Mouse (Mus musculus): ENCODE results near the gene Ech1. TPM values are rescaled to one million over a fixed set of nuclear protein-coding genes. Genes with fewer than 3 reads are reported as not detected.

Ech1 gene
- total RNA-seq, 2 experiments from 2014 or later: 474 to 780 TPM

Other genes starting within 250 kb of the Ech1 start
- 10 to 100 TPM; 67.9 to 72.7 TPM for gene Samd4b, start 227.1 kb upstream of the Ech1 start, total RNA-seq (2021)
- gene Pak4, start 227.0 kb upstream of the Ech1 start, total RNA-seq (2021): 10 to 100 TPM; 21.4 to 25.2 TPM
- gene Acp7, start 193.9 kb upstream of the Ech1 start, total RNA-seq (2021): not detected
- gene Fbxo27, start 132.4 kb upstream of the Ech1 start, total RNA-seq (2021): 1 to 10 TPM; 1.8 TPM
- gene Fbxo17, start 108.4 kb upstream of the Ech1 start, total RNA-seq (2021): 1 to 10 TPM; 2.4 to 2.8 TPM
- gene Mrps12, start 83.4 kb upstream of the Ech1 start, total RNA-seq (2021): 10 to 100 TPM; 72.4 to 79.4 TPM
- 10 to 100 TPM; 15.6 to 17.2 TPM for gene Sars2, start 83.2 kb upstream of the Ech1 start, total RNA-seq (2021)
- not detected for gene Ccer2, start 69.0 kb upstream of the Ech1 start, total RNA-seq (2021)
- gene Sirt2, start 58.5 kb upstream of the Ech1 start, total RNA-seq (2021): 10 to 100 TPM; 78.1 to 86.7 TPM
- gene Nfkbib, start 57.7 kb upstream of the Ech1 start, total RNA-seq (2021): 10 to 100 TPM; 44.0 to 55.4 TPM
- gene Rinl, start 36.2 kb upstream of the Ech1 start, total RNA-seq (2021): 1 to 10 TPM; 2.6 to 3.2 TPM
- 100 to 1,000 TPM; 327 to 346 TPM for gene Hnrnpl, start 16.7 kb upstream of the Ech1 start, total RNA-seq (2021)
- gene Lgals4, start 8.6 kb downstream of the Ech1 start, total RNA-seq (2021): 10 to 100 TPM; 10.3 to 14.0 TPM
- under 1 TPM in 1 of 2 experiments, not detected in 1; 0.54 TPM for gene Lgals7, start 38.6 kb downstream of the Ech1 start, total RNA-seq (2021)
- under 1 TPM; 0.16 to 0.17 TPM for gene Capn12, start 56.2 kb downstream of the Ech1 start, total RNA-seq (2021)
- gene Actn4, start 137.1 kb downstream of the Ech1 start, total RNA-seq (2021): 100 to 1,000 TPM; 197 to 233 TPM
- 100 to 1,000 TPM; 227 to 253 TPM for gene Eif3k, start 156.6 kb downstream of the Ech1 start, total RNA-seq (2021)
- 1 to 10 TPM in 1 of 2 experiments, under 1 TPM in 1; 0.96 to 2.4 TPM for gene Map4k1, start 156.8 kb downstream of the Ech1 start, total RNA-seq (2021)

Data from adrenal gland, adult 18-20 months (tissue).